Mouse (Mus musculus): Measurements from ENCODE around the gene Spsb2. TPM values are rescaled to one million over a fixed set of nuclear protein-coding genes. Genes with fewer than 3 reads are reported as not detected.

The Spsb2 gene
- 26.1 and 27.4 TPM in 2 replicates for polyA plus RNA-seq (2015; fragmentation: Nextera tagmentation; extraction: Ambion mirVana)

DNA sequence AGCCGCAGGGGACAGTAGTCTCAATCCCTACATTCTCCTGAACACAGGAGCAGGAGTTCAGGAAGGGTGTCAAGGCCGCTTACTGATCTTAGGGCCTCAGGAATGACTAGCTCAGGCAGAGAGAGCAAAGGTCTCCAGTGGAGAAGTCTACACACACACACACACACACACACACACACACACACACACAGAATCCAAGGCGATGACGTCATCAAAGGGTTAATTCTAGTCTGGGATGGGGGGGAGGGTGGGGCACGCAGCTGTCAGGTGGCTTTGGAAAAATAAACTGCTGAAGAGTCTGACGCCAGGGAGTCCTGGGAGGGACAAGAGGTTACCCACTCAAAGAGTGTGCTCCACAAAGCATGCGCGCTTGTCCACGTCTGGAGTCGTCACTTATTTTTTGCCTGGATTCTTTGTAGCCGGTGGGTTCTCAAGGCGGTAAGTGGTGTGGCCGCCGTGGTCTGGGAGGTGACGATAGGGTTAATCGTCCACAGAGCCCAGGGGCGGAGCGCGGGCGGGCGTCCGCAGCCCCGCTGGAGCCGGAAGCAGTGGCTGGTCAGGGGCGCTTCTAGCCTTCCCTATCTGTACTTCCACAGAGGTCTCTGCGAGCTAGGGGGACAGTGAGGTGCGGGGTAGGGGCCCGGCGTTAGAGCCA, at the start of gene Spsb2:
TSS of gene Spsb2 (plus strand) at position 304 of the 655 bp plus-strand sequence.
- peak within 1 kb of the TSS; percentile 99 for H3K4me2 ChIP-seq (ENCODE audit: low read length)
- H3K27ac ChIP-seq = peak within 1 kb of the TSS; percentile 95
- H3K4me1 ChIP-seq (replicated peaks; ENCODE audit: insufficient read depth, low read length) = peaks cover 27% of the 10 kb centered on the region; the same call in 1 of the 2 replicates
- peaks cover 6% of the 10 kb centered on the region; the same call in 1 of the 2 replicates for H3K36me3 ChIP-seq (ENCODE audit: insufficient read depth, low read length)
- peak within 1 kb of the TSS; percentile 72 for H3K9ac ChIP-seq (ENCODE audit: low read depth, low read length)
- H3K27me3 ChIP-seq (ENCODE audit: insufficient read depth, low read length) = no peaks in the 10 kb centered on the region
- H3K4me3 ChIP-seq (replicated peaks; ENCODE audit: low read depth, low read length) = peak within 1 kb of the TSS; percentile 64
- ATAC-seq (replicated peaks; ENCODE audit: low FRiP score, low read depth) (peak; percentile 44), DNase-seq (ENCODE audit: low spot score) (peak; percentile 91)
- no peaks in the 10 kb centered on the region for H3K9me3 ChIP-seq (replicated peaks; ENCODE audit: low read length)
- TF ChIP-seq CTCF (IDR thresholded peaks at IDR 0.05; ENCODE audit: low read depth) = no peak
- 2% methylated on average over 29 of the region's 29 CpGs for WGBS

DNA sequence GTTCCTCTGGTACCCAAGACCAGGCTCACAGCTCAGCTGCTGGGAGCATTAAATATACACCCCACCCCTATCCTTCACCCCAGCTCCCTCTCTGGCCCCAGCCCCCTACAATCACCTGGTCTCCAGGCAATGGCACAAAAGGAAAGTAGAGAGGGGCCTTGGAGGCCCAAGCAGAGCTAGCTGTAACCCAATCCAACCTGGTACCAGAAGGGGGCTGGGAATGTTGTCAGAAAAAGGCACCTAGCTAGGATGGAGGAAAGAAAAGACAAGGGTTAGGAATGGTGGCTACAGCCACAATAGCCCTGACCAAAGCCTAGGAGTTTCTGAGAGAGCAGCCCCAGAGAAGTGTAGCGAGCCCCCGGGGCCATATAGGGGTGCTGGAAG, 49.6 kb upstream of the Spsb2 start:
- Histone ChIP-seq H3K9me3 (replicated peaks; ENCODE audit: low read length) (no peaks in the 10 kb centered on the region), H3K9ac (ENCODE audit: low read depth, low read length) (peak overlapping the region; percentile 99), H3K4me2 (ENCODE audit: low read length) (peak overlapping the region; percentile 41; the same call in 1 of the 2 replicates), H3K4me3 (replicated peaks; ENCODE audit: low read depth, low read length) (no peak overlapping the region), H3K27me3 (ENCODE audit: insufficient read depth, low read length) (no peaks in the 10 kb centered on the region), H3K36me3 (ENCODE audit: insufficient read depth, low read length) (0 out of 2 replicates have a peak, but pooled peaks cover under 1% of the 10 kb centered on the region), H3K4me1 (replicated peaks; ENCODE audit: insufficient read depth, low read length) (peaks cover 25% of the 10 kb centered on the region), H3K27ac (peak overlapping the region; percentile 98)
- 34% methylated on average over 2 of the region's 2 CpGs for WGBS
- no peak for ATAC-seq (replicated peaks; ENCODE audit: low FRiP score, low read depth)
- no peak for TF ChIP-seq CTCF (IDR thresholded peaks at IDR 0.05; ENCODE audit: low read depth)
- DNase-seq (ENCODE audit: low spot score) = no peak

DNA sequence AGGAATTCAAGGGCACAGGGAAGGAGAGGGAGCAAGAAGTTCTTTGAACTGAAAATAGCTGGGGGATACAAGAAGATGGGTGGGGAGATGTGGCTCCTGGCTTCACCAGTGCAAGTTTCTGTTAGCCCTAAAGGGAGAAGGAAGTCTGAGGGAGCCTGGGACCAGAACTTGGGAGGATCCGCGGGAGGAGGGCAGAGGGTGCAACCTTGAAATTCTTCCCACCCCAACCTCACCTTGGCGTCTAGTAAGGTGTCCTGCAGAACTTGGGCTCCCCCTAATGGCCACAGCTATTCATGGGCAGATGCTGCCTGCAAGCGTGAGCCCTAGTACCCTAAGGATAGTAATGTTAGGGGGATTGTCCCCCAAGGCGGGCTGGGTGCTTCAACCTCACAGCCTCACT, 49.2 kb upstream of the Spsb2 start:
- Histone ChIP-seq H3K9me3 (replicated peaks; ENCODE audit: low read length) (no peaks in the 10 kb centered on the region), H3K4me2 (ENCODE audit: low read length) (peak overlapping the region; percentile 41; the same call in 1 of the 2 replicates)

DNA sequence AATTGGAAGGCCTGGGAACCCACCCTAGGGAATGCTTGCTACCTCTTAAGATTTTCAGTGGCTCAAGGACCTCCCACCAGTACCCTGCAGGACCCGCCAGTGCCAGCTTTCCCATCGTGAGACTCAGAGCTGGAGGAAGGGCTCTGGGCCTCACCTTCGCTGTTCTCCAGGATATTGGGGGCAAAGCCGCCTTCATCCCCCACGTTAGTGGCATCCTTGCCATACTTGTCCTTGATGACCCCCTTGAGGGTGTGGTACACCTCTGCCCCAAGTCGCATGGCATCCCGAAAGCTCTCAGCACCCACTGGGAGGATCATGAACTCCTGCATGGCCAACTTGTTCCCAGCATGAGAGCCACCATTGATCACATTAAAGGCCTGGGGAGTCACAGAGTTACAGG, 42.5 kb upstream of the Spsb2 start:
- H3K9ac ChIP-seq (ENCODE audit: low read depth, low read length) = no peak overlapping the region
- H3K27me3 ChIP-seq (ENCODE audit: insufficient read depth, low read length) = no peaks in the 10 kb centered on the region
- H3K4me2 ChIP-seq (ENCODE audit: low read length) = no peak overlapping the region
- TF ChIP-seq CTCF (IDR thresholded peaks at IDR 0.05; ENCODE audit: low read depth) = no peak
- WGBS = 90% methylated on average over 7 of the region's 7 CpGs
- H3K4me1 ChIP-seq (replicated peaks; ENCODE audit: insufficient read depth, low read length) = peaks cover 24% of the 10 kb centered on the region
- DNase-seq (ENCODE audit: low spot score) = no peak
- ATAC-seq (replicated peaks; ENCODE audit: low FRiP score, low read depth) = no peak
- no peak overlapping the region for H3K4me3 ChIP-seq (replicated peaks; ENCODE audit: low read depth, low read length)
- H3K9me3 ChIP-seq (replicated peaks; ENCODE audit: low read length) = no peaks in the 10 kb centered on the region
- H3K27ac ChIP-seq = no peak overlapping the region
- no peaks in the 10 kb centered on the region for H3K36me3 ChIP-seq (ENCODE audit: insufficient read depth, low read length)

More for the DNA sequence above, 49.2 kb upstream of the Spsb2 start:
- no peaks in the 10 kb centered on the region for H3K36me3 ChIP-seq (ENCODE audit: insufficient read depth, low read length)
- H3K4me3 ChIP-seq (replicated peaks; ENCODE audit: low read depth, low read length) = no peak overlapping the region
- DNase-seq (ENCODE audit: low spot score) = peak; percentile 93
- peaks cover 21% of the 10 kb centered on the region for H3K4me1 ChIP-seq (replicated peaks; ENCODE audit: insufficient read depth, low read length)
- H3K27me3 ChIP-seq (ENCODE audit: insufficient read depth, low read length) = no peaks in the 10 kb centered on the region
- 4% methylated on average over 5 of the region's 5 CpGs for WGBS
- ATAC-seq (replicated peaks; ENCODE audit: low FRiP score, low read depth) = peak; percentile 34
- H3K27ac ChIP-seq = peak overlapping the region; percentile 98
- TF ChIP-seq CTCF (IDR thresholded peaks at IDR 0.05; ENCODE audit: low read depth) = peak; percentile 97
- peak overlapping the region; percentile 99 for H3K9ac ChIP-seq (ENCODE audit: low read depth, low read length)

DNA sequence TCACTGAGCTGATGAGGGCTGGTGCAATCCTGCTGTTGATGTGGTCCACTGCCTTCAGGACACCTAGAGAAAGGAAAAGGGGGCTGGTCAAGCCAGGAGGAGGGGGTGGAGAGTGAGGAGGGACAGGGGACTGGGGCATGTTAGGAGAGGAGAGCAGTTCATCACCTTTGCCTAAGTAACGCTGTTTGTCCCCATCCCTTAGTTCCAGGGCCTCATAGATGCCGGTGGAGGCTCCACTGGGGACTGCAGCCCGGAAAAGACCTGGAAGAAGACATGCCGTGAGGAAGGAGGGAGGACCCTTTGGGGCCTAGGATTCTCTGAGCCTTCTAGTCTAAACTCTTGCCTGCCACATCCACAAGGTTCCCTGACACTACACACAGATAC, 40.9 kb upstream of the Spsb2 start:
- TF ChIP-seq CTCF (IDR thresholded peaks at IDR 0.05; ENCODE audit: low read depth) = no peak
- Histone ChIP-seq H3K9ac (ENCODE audit: low read depth, low read length) (no peak overlapping the region), H3K9me3 (replicated peaks; ENCODE audit: low read length) (no peaks in the 10 kb centered on the region), H3K4me1 (replicated peaks; ENCODE audit: insufficient read depth, low read length) (peaks cover 24% of the 10 kb centered on the region), H3K27ac (peak overlapping the region; percentile 47; the same call in 1 of the 2 replicates), H3K27me3 (ENCODE audit: insufficient read depth, low read length) (no peaks in the 10 kb centered on the region), H3K4me2 (ENCODE audit: low read length) (peak overlapping the region; percentile 91; the same call in 1 of the 2 replicates), H3K36me3 (ENCODE audit: insufficient read depth, low read length) (no peaks in the 10 kb centered on the region), H3K4me3 (replicated peaks; ENCODE audit: low read depth, low read length) (0 out of 2 replicates have a peak overlapping the region, but pooled peaks have one; percentile 56)
- 22% methylated on average over 4 of the region's 4 CpGs for WGBS
- no peak for ATAC-seq (replicated peaks; ENCODE audit: low FRiP score, low read depth)
- DNase-seq (ENCODE audit: low spot score) = no peak

DNA sequence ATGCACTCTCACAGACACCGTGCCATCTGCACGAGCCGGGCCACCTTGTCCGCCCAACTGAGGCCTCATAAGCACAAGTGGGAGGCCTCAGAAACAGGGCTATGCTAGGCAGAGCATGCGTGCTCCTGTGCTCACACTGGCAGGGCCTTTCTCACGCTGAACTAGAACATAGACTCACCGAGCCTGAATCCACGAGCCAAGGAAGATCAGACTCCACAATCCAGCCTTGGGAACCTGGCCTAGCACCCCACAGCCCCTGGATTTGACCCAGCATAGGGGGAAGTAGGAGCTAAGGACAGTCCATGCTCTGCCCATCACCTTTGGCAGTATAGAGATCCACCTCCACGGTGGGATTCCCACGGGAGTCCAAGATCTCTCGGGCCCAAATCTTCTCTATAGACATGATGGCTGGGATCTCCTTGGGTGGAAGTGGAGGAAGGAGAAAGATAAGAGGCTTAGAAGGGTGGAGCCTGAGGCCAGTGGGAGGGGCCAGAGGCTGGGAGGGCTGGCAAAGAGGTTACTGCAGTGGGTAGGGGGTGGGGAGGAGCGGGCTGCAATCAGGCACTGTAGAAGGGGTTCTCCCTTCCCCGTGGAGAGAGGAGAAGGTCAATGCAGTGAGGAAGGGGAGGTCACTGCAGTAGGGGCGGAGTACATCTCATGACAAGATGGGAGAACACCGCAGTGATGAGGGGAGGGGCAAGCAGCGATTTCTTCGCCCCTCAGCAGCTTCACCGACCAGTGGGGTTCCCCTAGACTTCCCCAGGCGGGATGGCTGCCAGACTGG, 40.3 kb upstream of the Spsb2 start:
- no peak for TF ChIP-seq CTCF (IDR thresholded peaks at IDR 0.05; ENCODE audit: low read depth)
- DNase-seq (ENCODE audit: low spot score) (no peak), ATAC-seq (replicated peaks; ENCODE audit: low FRiP score, low read depth) (0 out of 2 replicates have a peak, but pooled peaks have one; percentile 40)
- Histone ChIP-seq H3K4me3 (replicated peaks; ENCODE audit: low read depth, low read length) (peak overlapping the region; percentile 56), H3K27ac (peak overlapping the region; percentile 47; the same call in 1 of the 2 replicates), H3K4me1 (replicated peaks; ENCODE audit: insufficient read depth, low read length) (peaks cover 24% of the 10 kb centered on the region), H3K4me2 (ENCODE audit: low read length) (peak overlapping the region; percentile 91), H3K27me3 (ENCODE audit: insufficient read depth, low read length) (no peaks in the 10 kb centered on the region), H3K9me3 (replicated peaks; ENCODE audit: low read length) (no peaks in the 10 kb centered on the region), H3K36me3 (ENCODE audit: insufficient read depth, low read length) (no peaks in the 10 kb centered on the region), H3K9ac (ENCODE audit: low read depth, low read length) (0 out of 2 replicates have a peak overlapping the region, but pooled peaks have one; percentile 67)
- 31% methylated on average over 19 of the region's 19 CpGs for WGBS
